Mouse (Mus musculus) myocyte (in vitro differentiated cells): ENCODE measurements around the gene Lypd6b.

Source experiments
- CEBPB ChIP-seq: IDR thresholded peaks from 2 replicates; pipeline ENCODE4 v1.6.1; 2011; ENCODE audit warnings: mild to moderate bottlenecking, moderate library complexity; ENCODE audit not compliant: poor library complexity, insufficient read depth, severe bottlenecking
- MYOD1 ChIP-seq, 3 experiments: IDR thresholded peaks; one replicate each; pipeline ENCODE4 v1.6.1; 2011; ENCODE audit warnings: control low read depth in 2 of 3, low read depth in 2 of 3, mild to moderate bottlenecking in 2 of 3, moderate library complexity in 1 of 3; ENCODE audit not compliant: insufficient read length in 2 of 3, control insufficient read depth in 1 of 3
- MYOG ChIP-seq, 3 experiments: IDR thresholded peaks; one replicate each; pipeline ENCODE4 v1.6.1; 2011; ENCODE audit warnings: control low read depth in 2 of 3, low read depth in 2 of 3, mild to moderate bottlenecking in 2 of 3; ENCODE audit not compliant: insufficient read length in 2 of 3, control insufficient read depth in 1 of 3, insufficient read depth in 1 of 3
- POLR2A ChIP-seq: IDR thresholded peaks from one replicate; pipeline ENCODE4 v1.6.1; 2011; ENCODE audit warnings: low read depth, mild to moderate bottlenecking, control low read depth, moderate library complexity; ENCODE audit not compliant: insufficient read length

GRCm38 (mm10) chr2:49952632-49953293, 165.3 kb downstream of the Lypd6b start:
- TF ChIP-seq CEBPB (no peak), POLR2A (no peak), MYOG (IDR thresholded peaks at IDR 0.05; ENCODE audit: control insufficient read depth in 1 of 3, insufficient read depth in 1 of 3, insufficient read length in 2 of 3, low read depth in 2 of 3) (no peak), MYOD1 (IDR thresholded peaks at IDR 0.05; ENCODE audit: control insufficient read depth in 1 of 3, insufficient read length in 2 of 3, low read depth in 2 of 3) (no peak)
